Mouse (Mus musculus): Measurements from ENCODE around the gene Ipo8.

DNA sequence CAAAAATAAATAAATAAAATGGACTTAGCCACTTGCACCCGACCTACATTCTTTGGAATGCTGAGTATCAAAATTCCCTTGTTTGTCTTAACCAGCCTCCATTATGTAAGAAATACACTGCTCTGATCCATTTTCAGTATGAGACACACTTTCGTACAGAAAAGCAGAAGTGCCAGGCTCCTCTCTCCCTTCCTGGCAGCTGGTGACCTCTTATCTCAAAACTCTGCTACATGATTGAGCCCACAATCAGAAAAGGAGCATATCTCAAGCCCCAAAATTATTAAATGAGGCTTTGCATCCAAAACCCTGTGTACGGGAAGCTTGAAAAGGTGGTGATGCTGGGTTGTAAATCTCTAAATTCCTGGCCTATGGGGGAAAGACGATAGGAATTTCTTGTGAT lies 69.8 kb downstream of the Ipo8 start:
- no peak for TF ChIP-seq CTCF (IDR thresholded peaks at IDR 0.05; ENCODE audit: borderline replicate concordance, insufficient read depth, low read depth, low read length)
- no peak for TF ChIP-seq POLR2A (IDR thresholded peaks at IDR 0.05; ENCODE audit: borderline replicate concordance, insufficient read depth, low read length)
